Mouse (Mus musculus) heart, postnatal 10 days (tissue): ENCODE data around the gene Dad1. TPM values are rescaled to one million over a fixed set of nuclear protein-coding genes. Genes with fewer than 3 reads are reported as not detected.

Experiments
- total RNA-seq, 2 experiments: library from RNA; stranded (reverse); gene quantifications; 2 replicates each; pipeline ENCODE4 v1.2.3; 2021

The Dad1 gene
- total RNA-seq, 2 experiments from 2014 or later = 121 TPM

Other genes starting within 250 kb of the Dad1 start
- gene Abhd4, start 84 bp upstream of the Dad1 start, total RNA-seq = 10 to 100 TPM; 55.9 to 67.1 TPM
- gene Olfr49, start 30.8 kb upstream of the Dad1 start, total RNA-seq = not detected
- gene Oxa1l, start 106.7 kb upstream of the Dad1 start, total RNA-seq = 100 to 1,000 TPM; 121 to 125 TPM
- 1 to 10 TPM; 6.6 to 8.1 TPM for gene Slc7a7, start 163.7 kb upstream of the Dad1 start, total RNA-seq
- gene Mrpl52, start 172.8 kb upstream of the Dad1 start, total RNA-seq = 100 to 1,000 TPM; 143 to 155 TPM
- gene Mmp14, start 177.5 kb upstream of the Dad1 start, total RNA-seq = 100 to 1,000 TPM; 106 to 116 TPM
- 10 to 100 TPM; 87.9 to 91.3 TPM for gene Lrp10, start 210.0 kb upstream of the Dad1 start, total RNA-seq
- gene Rem2, start 222.0 kb upstream of the Dad1 start, total RNA-seq = not detected